Mouse (Mus musculus) MEL (cell line): ENCODE measurements around the gene Fen1. TPM values are rescaled to one million over a fixed set of nuclear protein-coding genes. Genes with fewer than 3 reads are reported as not detected.
A peak's percentile ranks its signal among the peaks of the same experiment; 100 is the strongest.

Source experiments
- DNase-seq: peaks from one replicate; pipeline ENCODE4 v3.0.0; 2011; ENCODE audit warnings: low read depth, low spot score
- H3K27ac ChIP-seq: 2 replicates; pipeline ENCODE4 v1.5.1; 2012; ENCODE audit warnings: low read depth, mild to moderate bottlenecking, control low read depth, low read length, moderate library complexity; ENCODE audit not compliant: control insufficient read depth
- H3K27me3 ChIP-seq, 2 experiments: fragments of 150-350 bp in 1 of 2; sonication (generic) in 1 of 2; 2 replicates each; pipeline ENCODE4 v1.6.1; 2012; ENCODE audit warnings: low read length in 2 of 2, mild to moderate bottlenecking in 2 of 2, improper control_type of control experiment in 1 of 2, moderate library complexity in 1 of 2; ENCODE audit not compliant: insufficient read depth in 2 of 2, control insufficient read depth in 1 of 2
- H3K36me3 ChIP-seq, 2 experiments: 2 replicates each; pipeline ENCODE4 v1.6.1; 2012 to 2014; ENCODE audit warnings: low read length in 2 of 2, improper control_type of control experiment in 1 of 2, inconsistent platforms in 1 of 2, mild to moderate bottlenecking in 1 of 2; ENCODE audit not compliant: insufficient read depth in 2 of 2, control insufficient read depth in 1 of 2
- H3K4me1 ChIP-seq, 2 experiments: fragments of 150-350 bp in 1 of 2; sonication (generic) in 1 of 2; 2 replicates each; pipeline ENCODE4 v1.6.1; 2012; ENCODE audit warnings: low read length in 2 of 2, improper control_type of control experiment in 1 of 2, mild to moderate bottlenecking in 1 of 2; ENCODE audit not compliant: insufficient read depth in 2 of 2, control insufficient read depth in 1 of 2
- H3K4me3 ChIP-seq, 2 experiments: fragments of 150-350 bp in 1 of 2; sonication (generic) in 1 of 2; 2 replicates each; pipeline ENCODE4 v1.5.1; 2012; ENCODE audit warnings: low read depth in 2 of 2, low read length in 2 of 2, mild to moderate bottlenecking in 2 of 2, moderate library complexity in 2 of 2, control low read depth in 1 of 2, improper control_type of control experiment in 1 of 2; ENCODE audit not compliant: control insufficient read depth in 1 of 2, insufficient read depth in 1 of 2
- H3K79me2 ChIP-seq: 2 replicates; pipeline ENCODE4 v1.6.1; 2012; ENCODE audit warnings: mild to moderate bottlenecking, low read length, moderate library complexity; ENCODE audit not compliant: control insufficient read depth, poor library complexity, insufficient read depth
- H3K9ac ChIP-seq: 2 replicates; pipeline ENCODE4 v1.6.1; 2012; ENCODE audit warnings: low read depth, mild to moderate bottlenecking, control low read depth, low read length, moderate library complexity; ENCODE audit not compliant: control insufficient read depth, poor library complexity, severe bottlenecking
- H3K9me3 ChIP-seq: fragments of 150-350 bp; sonication (generic); replicated peaks from 2 replicates; pipeline ENCODE4 v1.6.1; 2012; ENCODE audit warnings: mild to moderate bottlenecking, low read length, improper control_type of control experiment, moderate library complexity; ENCODE audit not compliant: insufficient read depth
- BHLHE40 ChIP-seq: IDR thresholded peaks from 2 replicates; pipeline ENCODE4 v1.6.1; 2012; ENCODE audit warnings: low read depth, mild to moderate bottlenecking, inconsistent platforms, low read length, improper control_type of control experiment, borderline replicate concordance
- CHD1 ChIP-seq: IDR thresholded peaks from 2 replicates; pipeline ENCODE4 v1.6.1; 2012; ENCODE audit warnings: low read depth, mild to moderate bottlenecking, inconsistent platforms, low read length, improper control_type of control experiment
- CHD2 ChIP-seq: IDR thresholded peaks from 2 replicates; pipeline ENCODE4 v1.6.1; 2011; ENCODE audit warnings: low read length, improper control_type of control experiment
- CTCF ChIP-seq, 3 experiments: IDR thresholded peaks in 2 of 3; conservative IDR thresholded peaks in 1 of 3; 2 replicates each; pipeline ENCODE4 v1.5.1; 2011 to 2012; ENCODE audit warnings: low read length in 3 of 3, low read depth in 2 of 3, mild to moderate bottlenecking in 2 of 3, improper control_type of control experiment in 1 of 3, inconsistent platforms in 1 of 3, mixed read lengths in 1 of 3, moderate library complexity in 1 of 3; ENCODE audit not compliant: control insufficient read depth in 1 of 3, insufficient read depth in 1 of 3, poor library complexity in 1 of 3, severe bottlenecking in 1 of 3
- EP300 ChIP-seq, 2 experiments: IDR thresholded peaks; 2 replicates each; pipeline ENCODE4 v1.6.1; 2011; ENCODE audit warnings: improper control_type of control experiment in 2 of 2, low read length in 2 of 2, low read depth in 1 of 2, mild to moderate bottlenecking in 1 of 2
- ETS1 ChIP-seq: IDR thresholded peaks from 2 replicates; pipeline ENCODE4 v1.6.1; 2012; ENCODE audit warnings: low read depth, mild to moderate bottlenecking, inconsistent platforms, low read length, improper control_type of control experiment, moderate library complexity
- HCFC1 ChIP-seq: IDR thresholded peaks from 2 replicates; pipeline ENCODE4 v1.6.1; 2012; ENCODE audit warnings: low read depth, mild to moderate bottlenecking, inconsistent platforms, low read length, improper control_type of control experiment, moderate library complexity
- JUND ChIP-seq: IDR thresholded peaks from 2 replicates; pipeline ENCODE4 v1.6.1; 2011; ENCODE audit warnings: low read depth, mild to moderate bottlenecking, improper control_type of control experiment, low read length
- MAFK ChIP-seq: IDR thresholded peaks from 2 replicates; pipeline ENCODE4 v1.6.1; 2011; ENCODE audit warnings: low read depth, mild to moderate bottlenecking, low read length, improper control_type of control experiment, borderline replicate concordance
- MAX ChIP-seq: IDR thresholded peaks from 2 replicates; pipeline ENCODE4 v1.6.1; 2011; ENCODE audit warnings: low read length, improper control_type of control experiment
- MAZ ChIP-seq: IDR thresholded peaks from 2 replicates; pipeline ENCODE4 v1.6.1; 2012; ENCODE audit warnings: low read depth, mild to moderate bottlenecking, inconsistent platforms, low read length, improper control_type of control experiment
- MYC ChIP-seq: IDR thresholded peaks from 2 replicates; pipeline ENCODE4 v1.6.1; 2011; ENCODE audit warnings: low read depth, mild to moderate bottlenecking, low read length, improper control_type of control experiment, moderate library complexity
- NRF1 ChIP-seq: IDR thresholded peaks from 2 replicates; pipeline ENCODE4 v1.6.1; 2014; ENCODE audit warnings: low read depth, mild to moderate bottlenecking, inconsistent platforms, low read length, improper control_type of control experiment, moderate library complexity; ENCODE audit not compliant: poor library complexity, insufficient read depth, severe bottlenecking
- POLR2A ChIP-seq, 2 experiments: IDR thresholded peaks; 2 replicates each; pipeline ENCODE4 v1.6.1; 2011 to 2012; ENCODE audit warnings: low read length in 2 of 2, mild to moderate bottlenecking in 2 of 2, control low read depth in 1 of 2, improper control_type of control experiment in 1 of 2, low read depth in 1 of 2, moderate library complexity in 1 of 2; ENCODE audit not compliant: control insufficient read depth in 1 of 2, insufficient read depth in 1 of 2, poor library complexity in 1 of 2
- POLR2AphosphoS5 ChIP-seq: IDR thresholded peaks from 2 replicates; pipeline ENCODE4 v1.6.1; 2012; ENCODE audit warnings: low read depth, borderline replicate concordance, mild to moderate bottlenecking, inconsistent platforms, low read length, moderate library complexity, mixed read lengths
- RAD21 ChIP-seq: IDR thresholded peaks from 2 replicates; pipeline ENCODE4 v1.6.1; 2011; ENCODE audit warnings: mild to moderate bottlenecking, low read depth, low read length, improper control_type of control experiment
- RCOR1 ChIP-seq: IDR thresholded peaks from 2 replicates; pipeline ENCODE4 v1.6.1; 2012; ENCODE audit warnings: low read depth, mild to moderate bottlenecking, inconsistent platforms, low read length, improper control_type of control experiment
- SMC3 ChIP-seq: IDR thresholded peaks from 2 replicates; pipeline ENCODE4 v1.6.1; 2011; ENCODE audit warnings: low read depth, low read length, improper control_type of control experiment
- TAL1 ChIP-seq: IDR thresholded peaks from 2 replicates; pipeline ENCODE4 v1.6.1; 2012; ENCODE audit warnings: mild to moderate bottlenecking, inconsistent platforms, low read length, moderate library complexity, mixed read lengths
- TBP ChIP-seq: IDR thresholded peaks from 2 replicates; pipeline ENCODE4 v1.8.0; 2011; ENCODE audit warnings: low read depth, low read length, improper control_type of control experiment
- TCF12 ChIP-seq: IDR thresholded peaks from 2 replicates; pipeline ENCODE4 v1.6.1; 2014; ENCODE audit warnings: low read depth, mild to moderate bottlenecking, inconsistent platforms, low read length, improper control_type of control experiment, moderate library complexity
- UBTF ChIP-seq: IDR thresholded peaks from 2 replicates; pipeline ENCODE4 v1.6.1; 2012; ENCODE audit warnings: low read depth, mild to moderate bottlenecking, inconsistent platforms, low read length, improper control_type of control experiment, moderate library complexity, borderline replicate concordance; ENCODE audit not compliant: insufficient read depth
- USF1 ChIP-seq: IDR thresholded peaks from 2 replicates; pipeline ENCODE4 v1.6.1; 2014; ENCODE audit warnings: low read depth, mild to moderate bottlenecking, inconsistent platforms, low read length, improper control_type of control experiment, moderate library complexity
- ZKSCAN1 ChIP-seq: IDR thresholded peaks from 2 replicates; pipeline ENCODE4 v1.6.1; 2012; ENCODE audit warnings: low read depth, mild to moderate bottlenecking, inconsistent platforms, low read length, improper control_type of control experiment, moderate library complexity
- ZNF384 ChIP-seq: IDR thresholded peaks from 2 replicates; pipeline ENCODE4 v1.6.1; 2012; ENCODE audit warnings: low read depth, mild to moderate bottlenecking, inconsistent platforms, low read length, improper control_type of control experiment
- polyA plus RNA-seq, 2 experiments: library from polyadenylated mRNA; stranded (reverse) in 1 of 2; unstranded in 1 of 2; fragments of >175 nt in 1 of 2; fragments of >200 nt in 1 of 2; gene quantifications; 2 replicates each; pipeline versions ENCODE4 v1.2.1 to v1.2.4; 2012; ENCODE audit warnings: low replicate concordance in 2 of 2, low read depth in 1 of 2; ENCODE audit not compliant: insufficient read length in 2 of 2, insufficient read depth in 1 of 2, missing spikeins in 1 of 2
- total RNA-seq: library from RNA; depleted of rRNA; stranded (reverse); fragments of 300-350 nt; gene quantifications from 2 replicates; pipeline ENCODE4 v1.2.3, GENCODE M21; 2012

Gene Fen1
- total and polyA plus RNA-seq, 3 experiments: 145 to 189 TPM; not detected in 1

DNA sequence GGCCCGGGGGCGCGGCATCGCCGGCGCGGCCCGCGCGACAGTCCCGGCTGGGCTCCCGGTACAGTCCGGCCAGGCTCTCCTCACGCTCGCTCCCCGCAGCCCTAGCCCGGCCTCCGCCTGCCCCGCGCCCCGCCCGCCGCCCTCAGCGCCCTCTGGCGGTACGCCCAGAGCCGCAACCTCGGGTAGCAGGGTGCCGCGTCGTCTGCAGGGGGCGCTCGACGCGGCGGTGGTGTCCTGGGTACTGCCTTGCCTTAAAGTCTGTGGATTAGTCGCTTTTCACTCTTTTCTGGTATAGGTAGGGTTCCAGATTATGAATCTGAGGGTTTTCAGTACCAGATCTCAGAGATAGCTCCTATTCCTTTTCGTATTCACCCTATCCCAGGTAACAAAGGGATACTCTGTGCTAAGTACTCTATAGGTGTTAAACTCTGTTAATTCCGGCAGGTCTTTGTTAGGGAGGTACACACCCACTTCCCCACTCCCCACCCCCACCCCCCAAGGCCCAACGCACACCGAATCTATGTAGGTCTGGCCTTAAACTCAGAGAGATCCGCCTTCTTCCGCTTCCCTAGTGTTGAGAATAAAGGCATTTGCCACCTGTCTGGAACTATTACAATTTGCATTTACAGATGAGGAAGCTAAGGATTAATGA lies 36.8 kb upstream of the Fen1 start, which contains the start of gene Myrf:
Gene Myrf (minus strand): TSS at position 95 of the 652 bp plus-strand sequence.
- Histone ChIP-seq H3K9me3 (no peaks in the 10 kb centered on the region), H3K4me1 (peaks cover 0 to 7% of the 10 kb centered on the region in 2 experiments; a peak in 1 of 4 replicates), H3K79me2 (no peaks in the 10 kb centered on the region; the same call in 1 of the 2 replicates), H3K4me3 (peak within 1 kb of the TSS; percentile 37 to 52; a peak in 3 of 4 replicates), H3K27me3 (0 out of 4 replicates have a peak, but pooled peaks cover 0 to 2% of the 10 kb centered on the region in 2 experiments), H3K27ac (no peak within 1 kb of the TSS), H3K9ac (peak within 1 kb of the TSS; percentile 57), H3K36me3 (no peaks in the 10 kb centered on the region)
- peak; percentile 71 for DNase-seq
- TF ChIP-seq JUND (no peak), HCFC1 (0 out of 2 replicates have a peak, but pooled peaks have one; percentile 30), ZKSCAN1 (no peak), UBTF (0 out of 2 replicates have a peak, but pooled peaks have one; percentile 61), NRF1 (no peak), EP300 (IDR thresholded peaks at IDR 0.05; ENCODE audit: low read depth in 1 of 2, low read length in 2 of 2) (no peak), MYC (no peak), MAZ (peak; percentile 93; the same call in 1 of the 2 replicates), ETS1 (no peak), RAD21 (peak; percentile 11), ZNF384 (no peak), POLR2AphosphoS5 (no peak), RCOR1 (no peak), USF1 (no peak), CHD2 (no peak), SMC3 (peak; percentile 63), MAX (no peak), TAL1 (no peak), BHLHE40 (no peak), TCF12 (no peak), POLR2A (IDR thresholded peaks at IDR 0.05; ENCODE audit: control insufficient read depth in 1 of 2, insufficient read depth in 1 of 2, low read depth in 1 of 2, low read length in 2 of 2, poor library complexity in 1 of 2) (no peak), CHD1 (no peak), CTCF (IDR thresholded peaks at IDR 0.05 in 2 of 3, conservative IDR thresholded peaks at IDR 0.05 in 1 of 3; ENCODE audit: control insufficient read depth in 1 of 3, insufficient read depth in 1 of 3, low read depth in 2 of 3, low read length in 3 of 3, poor library complexity in 1 of 3, severe bottlenecking in 1 of 3) (peak in 2 of 3 experiments; percentile 90 to 100; a peak in 5 of 6 replicates), MAFK (no peak), TBP (no peak)
